Mouse (Mus musculus) thymus, adult 2 months (tissue): Measurements from ENCODE around the gene Ehd3.

ENCODE experiments used
- CTCF ChIP-seq: fragments of 200-500 bp; IDR thresholded peaks from 2 replicates; pipeline ENCODE4 v1.5.1; 2012; ENCODE audit warnings: mild to moderate bottlenecking, control low read depth, low read length, moderate library complexity, borderline replicate concordance; ENCODE audit not compliant: control insufficient read depth, poor library complexity, insufficient read depth; ENCODE audit errors: extremely low read depth
- POLR2A ChIP-seq: fragments of 200-500 bp; IDR thresholded peaks from 2 replicates; pipeline ENCODE4 v1.6.1; 2012; ENCODE audit warnings: mild to moderate bottlenecking, low read length, control low read depth, moderate library complexity; ENCODE audit not compliant: control insufficient read depth, poor library complexity, insufficient read depth; ENCODE audit errors: extremely low read depth

DNA sequence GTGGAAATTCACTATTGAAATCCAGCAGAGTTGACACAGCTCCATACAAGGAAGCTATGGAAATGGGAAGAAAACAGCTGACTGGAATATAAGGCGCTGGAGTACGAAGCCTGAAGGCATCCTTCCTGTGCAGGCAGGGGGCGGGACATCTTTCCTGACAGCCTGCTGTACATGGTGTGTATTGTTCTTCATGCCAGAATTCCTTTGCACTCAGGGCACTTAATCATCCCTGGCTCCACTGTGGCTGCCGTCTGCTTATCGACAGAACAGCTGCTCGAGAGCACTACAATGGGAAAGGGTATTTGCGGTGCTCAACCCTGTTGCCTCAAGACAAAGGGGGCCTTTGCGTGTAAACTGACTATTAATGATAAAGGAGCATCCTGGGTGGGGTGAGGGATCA lies 33.0 kb upstream of the Ehd3 start:
- no peak for TF ChIP-seq CTCF
- no peak for TF ChIP-seq POLR2A
